Mouse (Mus musculus) midbrain, embryonic 12.5 days (tissue): Measurements from ENCODE around the gene Cblb. TPM values are rescaled to one million over a fixed set of nuclear protein-coding genes. Genes with fewer than 3 reads are reported as not detected.

Source experiments
- ATAC-seq: fragments of 200-750 bp; cut with Nextera tagmentation; 2 replicates; pipeline ENCODE4 v1.8.0; 2017; ENCODE audit warnings: low read depth, moderate TSS enrichment, moderate library complexity; ENCODE audit not compliant: low FRiP score
- H3K27ac ChIP-seq: fragments of 300-500 bp; sonication (generic); replicated peaks from 2 replicates; pipeline ENCODE4 v1.5.1; 2016; ENCODE audit warnings: mild to moderate bottlenecking
- H3K27me3 ChIP-seq: fragments of 300-500 bp; sonication (generic); 2 replicates; pipeline ENCODE4 v1.6.1; 2016; ENCODE audit warnings: mild to moderate bottlenecking
- H3K36me3 ChIP-seq: fragments of 300-500 bp; sonication (generic); 2 replicates; pipeline ENCODE4 v1.6.1; 2016
- H3K4me1 ChIP-seq: fragments of 300-500 bp; sonication (generic); 2 replicates; pipeline ENCODE4 v1.6.1; 2016
- H3K4me2 ChIP-seq: fragments of 300-500 bp; sonication (generic); replicated peaks from 2 replicates; pipeline ENCODE4 v1.6.1; 2016; ENCODE audit warnings: mild to moderate bottlenecking, moderate library complexity
- H3K4me3 ChIP-seq: fragments of 300-500 bp; sonication (generic); 2 replicates; pipeline ENCODE4 v1.5.1; 2016; ENCODE audit warnings: mild to moderate bottlenecking
- H3K9ac ChIP-seq: fragments of 300-500 bp; sonication (generic); replicated peaks from 2 replicates; pipeline ENCODE4 v1.6.1; 2016; ENCODE audit warnings: mild to moderate bottlenecking, moderate library complexity
- H3K9me3 ChIP-seq: fragments of 300-500 bp; sonication (generic); 2 replicates; pipeline ENCODE4 v1.6.1; 2016; ENCODE audit warnings: mild to moderate bottlenecking
- WGBS: fragments of 180-500 bp; shearing (Covaris S2); methylation state at CpG from one replicate; pipeline ENCODE4 v1.1.7; 2016; 5-methylcytosine and 5-hydroxymethylcytosine counted together
- polyA plus RNA-seq: library from polyadenylated mRNA; unstranded; fragments of >200 nt; fragmentation: Nextera tagmentation; extraction: Ambion mirVana; gene quantifications from 2 replicates; pipeline ENCODE4 v1.2.1, GENCODE M21; 2016

The Cblb gene
- polyA plus RNA-seq, 1 experiment from 2014 or later = 39.0 TPM

DNA sequence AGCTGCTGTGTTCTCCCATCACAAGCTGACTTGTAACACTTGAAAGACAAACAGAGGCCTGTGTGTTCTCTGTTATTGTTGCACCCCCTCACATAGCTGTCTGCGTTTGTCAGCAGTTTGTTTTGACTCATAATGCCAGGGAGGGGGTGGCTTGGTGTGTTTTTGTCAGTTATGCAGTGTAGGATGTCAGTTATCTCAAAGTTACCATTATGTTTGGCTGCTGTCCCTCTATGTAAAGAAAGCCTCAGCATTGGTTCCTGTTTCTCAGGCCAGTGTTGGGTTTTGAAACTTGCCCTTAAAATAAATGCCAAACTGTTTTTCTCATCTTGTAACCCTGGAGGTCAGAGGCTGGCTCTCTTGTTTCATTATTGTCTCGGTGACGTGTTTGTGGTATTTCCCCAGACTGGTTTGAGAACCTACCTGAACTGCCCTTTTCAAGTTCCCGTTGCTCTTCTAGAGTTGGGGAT, 30.0 kb downstream of the Cblb start:
- no peak overlapping the region for H3K4me3 ChIP-seq
- no peaks in the 10 kb centered on the region for H3K27me3 ChIP-seq
- peaks cover 24% of the 10 kb centered on the region for H3K4me1 ChIP-seq
- WGBS = 67% methylated on average over 4 of the region's 4 CpGs
- ATAC-seq = no peak
- H3K9me3 ChIP-seq = no peaks in the 10 kb centered on the region
- no peaks in the 10 kb centered on the region for H3K36me3 ChIP-seq
- H3K4me2 ChIP-seq = no peak overlapping the region
- H3K9ac ChIP-seq = no peak overlapping the region
- H3K27ac ChIP-seq = no peak overlapping the region

DNA sequence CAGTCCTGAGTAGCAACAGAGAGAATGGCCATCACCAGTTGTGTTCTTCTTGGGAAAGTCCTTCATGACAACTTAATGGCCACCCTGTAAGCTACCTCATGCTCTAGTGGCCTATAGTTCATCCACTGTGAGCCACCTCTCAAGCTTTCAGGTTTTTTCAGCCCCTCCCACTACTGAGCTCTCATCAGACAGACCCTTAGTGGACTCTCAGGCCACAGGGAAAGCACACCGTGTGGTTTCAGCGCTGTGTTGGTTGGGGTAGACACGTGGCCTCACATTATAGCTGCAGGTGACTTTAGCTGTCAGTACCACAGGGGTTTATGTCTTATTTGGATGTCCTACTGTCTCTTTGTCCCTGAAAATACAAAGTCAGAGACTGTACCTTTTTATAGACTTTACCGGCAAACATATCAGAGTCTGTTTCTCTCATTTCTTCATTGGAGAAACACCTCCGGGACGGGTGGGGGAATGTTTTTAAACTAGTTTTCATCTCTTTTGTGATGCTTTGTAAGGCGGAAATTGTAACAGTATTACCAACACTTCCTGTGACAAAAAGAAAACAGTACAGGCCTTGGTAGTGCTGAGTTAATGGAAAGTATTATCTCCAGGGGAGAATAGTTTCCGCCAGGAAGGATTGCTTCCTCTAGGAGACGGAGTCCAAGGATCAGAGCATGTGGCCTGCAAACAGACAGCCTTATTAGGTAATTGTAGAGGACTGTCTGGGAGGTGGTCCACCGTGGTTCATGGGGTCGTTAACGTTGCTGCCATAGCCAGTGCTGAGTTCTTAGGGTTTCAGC, 33.5 kb downstream of the Cblb start:
- Histone ChIP-seq H3K27me3 (no peaks in the 10 kb centered on the region), H3K9ac (no peak overlapping the region), H3K4me1 (peaks cover 15% of the 10 kb centered on the region; the same call in 1 of the 2 replicates), H3K4me2 (no peak overlapping the region), H3K36me3 (no peaks in the 10 kb centered on the region), H3K27ac (no peak overlapping the region), H3K4me3 (no peak overlapping the region), H3K9me3 (no peaks in the 10 kb centered on the region)
- no peak; the same call in 1 of the 2 replicates for ATAC-seq
- WGBS = 78% methylated on average over 12 of the region's 12 CpGs

DNA sequence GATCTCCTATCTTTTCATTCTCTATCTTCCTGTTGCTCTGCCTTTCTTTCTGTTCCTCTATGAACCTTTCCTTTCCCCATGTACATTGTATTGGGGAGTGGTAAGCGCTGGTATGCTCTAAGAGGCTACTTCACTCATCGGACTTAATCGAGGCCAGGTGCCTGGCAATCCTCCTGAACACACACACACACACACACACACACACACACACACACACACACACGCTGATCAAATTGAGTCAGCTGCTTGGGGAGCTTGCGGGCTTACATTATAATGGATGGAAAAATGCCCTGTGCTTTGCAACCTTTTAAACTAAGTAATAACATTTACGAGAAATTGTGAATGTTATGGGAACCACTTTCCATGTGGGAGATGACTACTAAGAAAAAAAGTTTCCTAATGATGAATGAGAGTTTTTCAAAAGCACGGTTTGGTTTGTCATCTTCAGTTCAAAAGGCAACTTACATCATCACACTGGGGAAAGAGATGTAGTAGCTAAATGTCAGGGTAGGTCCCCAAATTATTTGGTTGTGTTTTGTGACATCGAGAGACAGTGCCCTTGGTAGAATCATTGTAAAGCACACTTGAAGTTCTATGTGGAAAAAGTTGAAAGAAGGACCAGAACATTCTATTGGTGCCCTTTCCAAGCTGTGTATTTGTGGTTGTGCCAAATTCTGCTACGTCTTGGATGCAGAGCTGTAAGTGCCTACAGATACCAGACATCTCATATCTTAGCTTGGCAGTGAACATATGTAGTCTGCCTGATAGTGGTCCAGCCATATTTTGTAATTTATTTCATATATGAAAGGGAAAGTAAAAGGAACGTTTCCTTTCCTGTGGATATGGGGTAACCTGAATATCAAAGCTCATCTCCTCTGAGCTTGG, 36.8 kb downstream of the Cblb start:
- H3K4me2 ChIP-seq = no peak overlapping the region
- H3K36me3 ChIP-seq = no peaks in the 10 kb centered on the region
- no peaks in the 10 kb centered on the region for H3K9me3 ChIP-seq
- WGBS = 87% methylated on average over 10 of the region's 10 CpGs
- ATAC-seq = no peak
- no peak overlapping the region for H3K27ac ChIP-seq
- peaks cover 14% of the 10 kb centered on the region for H3K4me1 ChIP-seq
- H3K9ac ChIP-seq = no peak overlapping the region
- no peak overlapping the region for H3K4me3 ChIP-seq
- no peaks in the 10 kb centered on the region for H3K27me3 ChIP-seq

DNA sequence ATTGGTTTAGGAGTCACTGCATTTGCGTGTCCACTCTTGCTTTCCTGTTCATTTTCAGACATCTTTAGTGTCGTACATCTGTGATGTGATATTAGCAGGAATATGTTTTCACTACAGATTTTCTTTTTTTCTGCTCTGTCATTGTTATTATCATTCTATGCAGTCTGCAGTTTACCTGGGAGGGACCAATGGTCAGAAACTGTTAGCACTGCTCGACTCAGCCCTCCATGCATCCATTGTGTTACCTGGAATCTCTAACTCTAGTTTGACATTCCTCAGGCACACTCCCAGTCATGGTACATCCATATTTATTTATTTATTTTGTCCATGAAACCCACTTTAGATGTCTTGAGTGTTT, 37.5 kb downstream of the Cblb start:
- H3K27ac ChIP-seq = no peak overlapping the region
- H3K4me2 ChIP-seq = no peak overlapping the region
- WGBS = 94% methylated on average over 3 of the region's 3 CpGs
- H3K9me3 ChIP-seq = no peaks in the 10 kb centered on the region
- H3K27me3 ChIP-seq = no peaks in the 10 kb centered on the region
- H3K4me3 ChIP-seq = no peak overlapping the region
- no peak for ATAC-seq
- no peak overlapping the region for H3K9ac ChIP-seq
- H3K4me1 ChIP-seq = peaks cover 14% of the 10 kb centered on the region
- no peaks in the 10 kb centered on the region for H3K36me3 ChIP-seq

DNA sequence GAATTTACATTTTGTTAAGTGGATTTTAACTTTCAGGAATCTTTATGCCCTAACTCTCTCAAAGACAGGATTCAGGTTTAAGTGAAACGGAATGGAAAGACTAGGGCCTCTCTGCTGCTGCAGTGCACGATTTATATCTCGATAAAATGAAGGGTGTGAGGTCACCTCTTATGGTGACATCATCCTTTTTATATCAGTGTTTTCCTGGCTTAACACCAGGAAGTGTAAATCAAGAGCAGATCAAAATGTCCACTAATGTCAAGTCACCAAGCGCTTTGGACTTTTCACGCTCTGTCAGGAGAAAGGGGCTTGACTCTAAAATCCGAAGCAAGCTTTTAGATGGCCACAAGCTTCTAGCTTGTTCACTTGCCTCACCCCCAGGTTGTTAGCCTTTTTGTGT, 38.6 kb downstream of the Cblb start:
- Histone ChIP-seq H3K36me3 (no peaks in the 10 kb centered on the region), H3K9ac (no peak overlapping the region), H3K4me3 (no peak overlapping the region), H3K4me2 (no peak overlapping the region), H3K27me3 (no peaks in the 10 kb centered on the region), H3K9me3 (no peaks in the 10 kb centered on the region), H3K27ac (no peak overlapping the region), H3K4me1 (peaks cover 14% of the 10 kb centered on the region)
- 94% methylated on average over 6 of the region's 6 CpGs for WGBS
- ATAC-seq = no peak

DNA sequence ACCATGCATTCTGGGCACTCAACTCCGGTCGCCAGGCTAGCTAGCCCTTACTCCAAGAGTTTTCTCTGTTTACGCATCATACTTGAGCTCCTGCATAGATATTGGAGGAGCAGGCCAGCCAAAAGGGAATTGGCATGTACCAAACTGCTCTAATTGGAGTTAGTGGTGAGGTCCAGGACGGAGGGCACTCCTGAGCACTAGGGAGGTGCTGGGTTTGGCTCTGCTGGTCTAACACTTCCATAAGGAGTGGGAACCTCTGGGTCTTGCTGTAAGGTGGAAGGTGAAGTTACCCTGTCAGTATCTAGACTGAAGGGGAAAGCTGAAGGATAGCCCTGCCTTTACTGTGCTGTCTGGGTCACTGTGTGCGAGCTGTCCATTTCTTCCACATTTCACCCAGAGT, 39.1 kb downstream of the Cblb start:
- Histone ChIP-seq H3K9me3 (no peaks in the 10 kb centered on the region), H3K4me3 (no peak overlapping the region), H3K4me2 (no peak overlapping the region), H3K9ac (no peak overlapping the region), H3K4me1 (peaks cover 14% of the 10 kb centered on the region), H3K27ac (no peak overlapping the region), H3K36me3 (no peaks in the 10 kb centered on the region), H3K27me3 (no peaks in the 10 kb centered on the region)
- ATAC-seq = no peak
- WGBS = 91% methylated on average over 5 of the region's 5 CpGs

DNA sequence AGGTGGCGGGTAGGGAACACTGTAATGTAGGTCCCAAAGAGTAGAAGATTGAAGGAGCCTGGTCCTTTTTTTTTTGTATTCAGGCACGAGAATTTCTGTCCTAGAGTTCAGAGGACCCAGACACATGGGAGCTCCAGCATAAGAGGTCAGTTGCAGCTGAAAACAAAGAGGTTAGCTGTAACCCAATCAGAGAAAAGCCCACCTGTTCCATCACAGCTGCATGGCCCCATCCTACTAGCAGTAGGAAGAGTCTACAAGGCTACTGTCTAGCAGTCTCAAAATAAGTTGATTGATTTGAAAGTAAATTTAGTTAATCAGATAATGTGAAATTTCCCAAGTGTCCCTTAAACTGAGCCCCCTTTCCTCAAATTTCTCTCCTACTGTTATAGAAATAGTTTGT, 40.3 kb downstream of the Cblb start:
- Histone ChIP-seq H3K27me3 (no peaks in the 10 kb centered on the region), H3K9ac (no peak overlapping the region), H3K27ac (no peak overlapping the region), H3K4me1 (peaks cover 14% of the 10 kb centered on the region), H3K4me2 (no peak overlapping the region), H3K4me3 (no peak overlapping the region), H3K9me3 (no peaks in the 10 kb centered on the region), H3K36me3 (no peaks in the 10 kb centered on the region)
- ATAC-seq = no peak
- 78% methylated on average over 2 of the region's 2 CpGs for WGBS

DNA sequence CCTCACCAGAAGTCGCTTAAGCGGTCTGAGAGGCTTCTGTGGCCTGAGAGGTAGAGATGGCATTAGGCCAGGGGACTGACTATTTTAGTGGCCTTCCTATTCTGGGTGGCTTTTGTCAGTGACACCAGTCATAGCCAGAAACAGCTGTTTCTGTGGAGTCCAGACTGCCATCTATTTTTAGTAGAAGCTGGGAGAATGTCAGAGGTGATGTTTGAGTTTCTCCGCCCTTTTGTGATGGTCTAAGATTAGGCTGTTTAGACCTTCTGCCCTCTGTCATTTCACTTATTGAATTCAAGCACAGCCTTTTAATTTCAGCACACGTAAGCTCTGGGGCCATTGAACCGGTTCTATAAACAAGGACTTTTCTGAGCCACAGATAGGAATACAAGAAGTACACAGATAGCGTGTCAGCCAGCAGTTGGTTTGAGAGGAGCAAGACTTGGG, 40.8 kb downstream of the Cblb start:
- Histone ChIP-seq H3K9ac (no peak overlapping the region), H3K4me1 (peaks cover 14% of the 10 kb centered on the region), H3K27ac (no peak overlapping the region), H3K27me3 (no peaks in the 10 kb centered on the region), H3K9me3 (no peaks in the 10 kb centered on the region), H3K4me3 (no peak overlapping the region), H3K36me3 (no peaks in the 10 kb centered on the region), H3K4me2 (no peak overlapping the region)
- 58% methylated on average over 6 of the region's 6 CpGs for WGBS
- ATAC-seq = no peak

DNA sequence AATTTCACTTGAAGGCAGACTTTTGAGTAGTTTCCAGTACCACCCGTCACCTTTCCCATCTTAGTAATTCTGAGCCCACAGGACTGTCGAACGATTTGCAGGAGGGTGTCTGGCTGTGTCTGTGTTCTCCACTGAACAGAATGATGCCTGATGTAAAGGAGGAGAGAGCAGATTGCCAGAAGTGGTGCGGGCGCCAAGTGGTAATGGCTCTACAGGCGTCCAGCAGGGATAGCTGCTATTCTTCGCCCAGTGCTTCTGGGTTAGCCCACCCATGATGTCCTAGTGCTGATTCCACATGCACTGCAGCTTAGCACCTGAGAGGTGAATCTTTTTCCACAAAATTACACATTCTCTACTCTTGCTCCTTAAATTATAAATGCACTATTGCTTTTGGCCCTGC, 45.6 kb downstream of the Cblb start:
- ATAC-seq = no peak
- peaks cover 2% of the 10 kb centered on the region for H3K4me1 ChIP-seq
- 90% methylated on average over 7 of the region's 7 CpGs for WGBS

DNA sequence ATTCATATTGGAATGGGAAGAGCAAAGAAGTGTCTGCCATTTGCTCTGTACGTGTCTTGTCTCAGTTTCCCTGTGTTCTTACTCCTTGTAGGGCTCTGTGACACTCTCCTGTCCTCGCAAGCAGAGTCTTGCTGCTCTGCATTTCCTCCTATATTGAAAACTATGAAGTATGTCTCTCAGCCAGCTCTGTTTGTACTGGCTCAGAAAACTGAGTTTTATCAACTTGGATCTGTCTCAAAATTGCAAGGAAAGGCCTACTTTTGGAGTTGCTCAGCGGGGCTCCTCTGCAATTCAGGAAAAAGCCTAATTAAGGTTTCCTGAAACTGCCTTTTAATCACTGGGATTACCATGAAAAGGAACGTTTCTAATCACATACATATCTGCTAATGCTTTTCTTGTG, 46.9 kb downstream of the Cblb start:
- no peak for ATAC-seq
- 85% methylated on average over 4 of the region's 4 CpGs for WGBS
- H3K9me3 ChIP-seq = no peaks in the 10 kb centered on the region

More for the DNA sequence above, 45.6 kb downstream of the Cblb start:
- no peak overlapping the region for H3K4me2 ChIP-seq
- no peaks in the 10 kb centered on the region for H3K27me3 ChIP-seq
- H3K36me3 ChIP-seq = no peaks in the 10 kb centered on the region
- H3K27ac ChIP-seq = no peak overlapping the region
- no peak overlapping the region for H3K9ac ChIP-seq
- H3K9me3 ChIP-seq = no peaks in the 10 kb centered on the region
- H3K4me3 ChIP-seq = no peak overlapping the region

DNA sequence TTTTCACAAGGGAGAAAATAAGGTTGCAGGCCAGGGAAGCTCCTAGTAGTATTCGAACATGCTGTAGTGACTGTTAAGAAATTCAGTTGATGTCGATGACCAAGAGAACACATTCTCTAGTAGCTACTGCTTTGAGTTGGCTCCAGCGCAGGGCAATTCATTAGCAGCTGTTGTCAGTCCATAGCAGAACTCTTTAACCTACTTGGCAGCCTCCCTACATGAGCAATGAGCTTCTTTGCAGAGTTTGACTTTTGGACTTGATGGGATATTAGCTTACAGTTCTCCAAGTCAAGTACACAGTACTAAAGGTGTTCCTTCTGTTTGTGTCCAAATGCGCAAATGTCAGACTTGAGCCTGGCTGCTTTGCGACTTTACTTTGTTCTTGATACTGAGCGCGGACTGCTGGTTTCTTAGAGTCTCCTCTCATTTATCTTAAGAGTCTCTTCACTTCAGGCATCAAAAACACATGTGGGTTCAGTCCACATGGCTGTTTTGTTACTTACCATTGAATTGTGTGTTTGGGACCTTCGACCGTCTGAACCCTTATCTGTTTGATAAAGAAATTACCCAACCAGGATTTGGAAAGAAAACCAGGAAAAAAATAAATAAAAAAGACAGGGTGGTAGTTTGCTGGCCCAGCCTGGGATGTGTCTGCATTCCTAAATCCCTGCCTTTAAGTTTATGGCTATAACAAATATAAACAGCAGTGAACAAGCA, 47.9 kb downstream of the Cblb start:
- no peak for ATAC-seq
- H3K27me3 ChIP-seq = no peaks in the 10 kb centered on the region
- H3K36me3 ChIP-seq = no peaks in the 10 kb centered on the region
- no peak overlapping the region for H3K9ac ChIP-seq
- WGBS = 88% methylated on average over 9 of the region's 9 CpGs
- H3K9me3 ChIP-seq = no peaks in the 10 kb centered on the region
- H3K27ac ChIP-seq = no peak overlapping the region
- H3K4me1 ChIP-seq = peaks cover 5% of the 10 kb centered on the region; the same call in 1 of the 2 replicates
- no peak overlapping the region for H3K4me2 ChIP-seq
- no peak overlapping the region for H3K4me3 ChIP-seq

More for the DNA sequence above, 46.9 kb downstream of the Cblb start:
- no peaks in the 10 kb centered on the region for H3K36me3 ChIP-seq
- H3K4me2 ChIP-seq = no peak overlapping the region
- no peak overlapping the region for H3K9ac ChIP-seq
- no peak overlapping the region for H3K27ac ChIP-seq
- H3K4me3 ChIP-seq = no peak overlapping the region
- H3K27me3 ChIP-seq = no peaks in the 10 kb centered on the region
- H3K4me1 ChIP-seq = peaks cover 5% of the 10 kb centered on the region; the same call in 1 of the 2 replicates

DNA sequence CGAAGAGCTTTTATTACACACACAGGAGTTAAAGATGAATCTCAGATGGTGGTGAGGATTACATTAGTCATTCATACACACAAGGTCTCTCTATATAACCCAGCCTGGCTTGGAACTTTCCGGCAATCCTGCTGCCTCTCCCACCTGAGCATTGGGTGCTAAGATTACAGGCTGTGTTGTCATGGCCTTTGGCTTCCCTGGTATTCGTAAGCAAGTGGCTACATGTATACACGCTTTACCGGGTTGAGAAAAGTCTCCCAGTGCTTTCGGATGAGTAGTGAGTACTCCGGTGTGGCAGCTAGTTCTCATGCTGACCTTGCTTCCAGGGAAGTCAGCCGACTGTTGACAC, 48.4 kb downstream of the Cblb start:
- no peak overlapping the region for H3K27ac ChIP-seq
- no peak overlapping the region for H3K9ac ChIP-seq
- 94% methylated on average over 8 of the region's 8 CpGs for WGBS
- H3K27me3 ChIP-seq = no peaks in the 10 kb centered on the region
- no peak overlapping the region for H3K4me2 ChIP-seq
- no peaks in the 10 kb centered on the region for H3K36me3 ChIP-seq
- H3K9me3 ChIP-seq = no peaks in the 10 kb centered on the region
- ATAC-seq = no peak
- H3K4me1 ChIP-seq = peaks cover 5% of the 10 kb centered on the region; the same call in 1 of the 2 replicates
- H3K4me3 ChIP-seq = no peak overlapping the region
